Mouse (Mus musculus) cortical plate, adult 2 months (tissue): ENCODE results near the gene Fbxo11.

Experiments used
- CTCF ChIP-seq: fragments of 200-500 bp; IDR thresholded peaks from 2 replicates; pipeline ENCODE4 v1.5.1; 2011; ENCODE audit warnings: mild to moderate bottlenecking, control low read depth, low read length; ENCODE audit not compliant: insufficient read depth; ENCODE audit errors: extremely low read depth
- POLR2A ChIP-seq: fragments of 200-500 bp; IDR thresholded peaks from 2 replicates; pipeline ENCODE4 v1.6.1; 2011; ENCODE audit warnings: mild to moderate bottlenecking, low read length, control low read depth; ENCODE audit not compliant: insufficient read depth; ENCODE audit errors: extremely low read depth

DNA sequence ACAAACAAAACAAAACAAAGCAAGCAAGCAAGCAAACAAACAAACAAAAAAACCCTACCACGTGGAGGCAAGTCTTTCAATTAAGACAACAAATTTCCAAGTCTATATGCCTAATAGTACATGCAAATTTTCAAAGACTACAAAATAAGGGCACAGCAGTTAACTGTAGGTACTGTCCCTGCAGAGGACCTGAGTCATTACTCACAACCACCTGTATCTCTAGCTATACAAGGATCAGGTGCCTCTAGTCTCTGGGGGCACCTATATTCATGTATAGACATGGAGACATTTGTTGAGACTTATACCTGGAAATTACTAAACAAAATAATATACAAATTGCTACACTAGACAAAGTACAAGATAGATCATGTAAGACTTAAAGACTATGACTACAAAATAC is 41.2 kb downstream of the Fbxo11 start:
- TF ChIP-seq CTCF: no peak
- TF ChIP-seq POLR2A: no peak
